Mouse (Mus musculus) kidney, adult 11 months (tissue): ENCODE measurements around the gene 9030025P20Rik.
"Not testable (repeated sequence)": the region's sequence is repeated elsewhere in the genome, so short reads cannot be mapped to it uniquely, and the experiment has no call there.

Source experiments
- DNase-seq: peaks from one replicate; pipeline ENCODE4 v3.0.0; 2022

Gene 9030025P20Rik

GRCm38 (mm10) chr17:14992522-14993138, 14.4 kb downstream of the 9030025P20Rik start:
- not testable (repeated sequence) for DNase-seq

- DNase-seq, result not testable (repeated sequence)
Measured at GRCm38 (mm10) chr17:14993139-14993832, 15.0 kb downstream of the 9030025P20Rik start.

- not testable (repeated sequence) for DNase-seq
Measured at GRCm38 (mm10) chr17:14994140-14994539, 15.9 kb downstream of the 9030025P20Rik start.

GRCm38 (mm10) chr17:15000047-15000446, 21.8 kb downstream of the 9030025P20Rik start:
- not testable (repeated sequence) for DNase-seq

GRCm38 (mm10) chr17:15009088-15009487, 30.8 kb downstream of the 9030025P20Rik start:
- not testable (repeated sequence) for DNase-seq

GRCm38 (mm10) chr17:15009706-15010413, 31.6 kb downstream of the 9030025P20Rik start, which contains the start of gene Gm3435:
TSS of gene Gm3435 (plus strand) at chr17:15010176.
- DNase-seq, result not testable (repeated sequence)

GRCm38 (mm10) chr17:15021503-15022220, 43.4 kb downstream of the 9030025P20Rik start:
- DNase-seq, result peak; percentile 4

GRCm38 (mm10) chr17:15023878-15024492, 45.7 kb downstream of the 9030025P20Rik start:
- not testable (repeated sequence) for DNase-seq

GRCm38 (mm10) chr17:15024502-15025193, 46.4 kb downstream of the 9030025P20Rik start:
- not testable (repeated sequence) for DNase-seq

- DNase-seq, result not testable (repeated sequence)
Measured at GRCm38 (mm10) chr17:15025513-15025912, 47.2 kb downstream of the 9030025P20Rik start.

- not testable (repeated sequence) for DNase-seq
Measured at GRCm38 (mm10) chr17:15031414-15031813, 53.1 kb downstream of the 9030025P20Rik start.

GRCm38 (mm10) chr17:15040455-15040854, 62.2 kb downstream of the 9030025P20Rik start:
- DNase-seq, result not testable (repeated sequence)
